Mouse (Mus musculus): Measurements from ENCODE around the gene Vps9d1.

- no peak for TF ChIP-seq CTCF (IDR thresholded peaks at IDR 0.05; ENCODE audit: low read depth, low read length)
- no peak for TF ChIP-seq POLR2A (IDR thresholded peaks at IDR 0.05; ENCODE audit: extremely low read depth, insufficient read depth, low read length)
These were observed 20.4 kb downstream of the Vps9d1 start for GRCm38 (mm10) chr8:123233760-123234159.
